Mouse (Mus musculus) macrophage (primary cell): ENCODE measurements at regions not wholly inside any gene's neighbourhood (a gene's known extent, or its start where the extent isn't known, plus 50 kb on each side); places are given as distances from the start of the nearest gene placed in this dataset.

ENCODE experiments used
- H3K27ac ChIP-seq: fragments of 350-480 bp; formaldehyde crosslinking; 2 replicates; pipeline ENCODE4 v1.9.0; 2021
- H3K36me3 ChIP-seq: fragments of 350-480 bp; formaldehyde crosslinking; 2 replicates; pipeline ENCODE4 v1.9.0; 2021; ENCODE audit errors: inconsistent target
- H3K4me3 ChIP-seq: fragments of 350-480 bp; formaldehyde crosslinking; 2 replicates; pipeline ENCODE4 v1.9.0; 2021; ENCODE audit errors: inconsistent target
- H3K79me2 ChIP-seq: fragments of 350-480 bp; formaldehyde crosslinking; 2 replicates; pipeline ENCODE4 v1.9.0; 2021; ENCODE audit errors: inconsistent target
- WGBS: methylation state at CpG from one replicate; pipeline ENCODE4 v1.1.7; 2026; ENCODE audit warnings: inconsistent platforms; ENCODE audit not compliant: missing documents; 5-methylcytosine and 5-hydroxymethylcytosine counted together

DNA sequence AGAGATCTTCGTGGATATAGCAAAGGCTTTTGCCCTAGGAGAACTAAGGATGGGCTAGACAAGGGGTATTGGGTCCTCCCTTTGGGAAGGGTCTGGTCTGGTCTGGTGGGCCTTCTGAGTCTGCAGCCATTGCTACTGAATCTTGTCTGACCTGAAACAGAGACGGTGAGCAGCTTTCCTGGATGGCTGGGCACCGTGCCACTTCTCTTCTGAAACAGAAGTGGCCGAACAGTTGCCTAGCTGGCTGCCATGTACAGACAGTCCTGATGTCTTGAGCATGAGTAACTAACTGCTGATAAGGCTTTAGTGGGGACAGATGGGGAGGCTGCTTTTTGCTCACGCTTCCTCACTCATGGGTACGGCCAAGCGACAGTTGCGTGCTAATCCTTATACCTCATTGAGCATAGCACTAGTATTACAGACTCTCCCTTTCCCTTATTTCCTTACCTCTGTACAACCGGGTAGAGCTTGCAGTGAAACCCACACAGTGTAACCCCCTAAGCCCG lies 165.3 kb upstream of the Gm9833 start:
- no peak overlapping the region for H3K4me3 ChIP-seq
- WGBS: 91% methylated on average over 10 of the region's 10 CpGs
- no peaks in the 10 kb centered on the region for H3K79me2 ChIP-seq
- H3K36me3 ChIP-seq: no peaks in the 10 kb centered on the region
- no peak overlapping the region for H3K27ac ChIP-seq

DNA sequence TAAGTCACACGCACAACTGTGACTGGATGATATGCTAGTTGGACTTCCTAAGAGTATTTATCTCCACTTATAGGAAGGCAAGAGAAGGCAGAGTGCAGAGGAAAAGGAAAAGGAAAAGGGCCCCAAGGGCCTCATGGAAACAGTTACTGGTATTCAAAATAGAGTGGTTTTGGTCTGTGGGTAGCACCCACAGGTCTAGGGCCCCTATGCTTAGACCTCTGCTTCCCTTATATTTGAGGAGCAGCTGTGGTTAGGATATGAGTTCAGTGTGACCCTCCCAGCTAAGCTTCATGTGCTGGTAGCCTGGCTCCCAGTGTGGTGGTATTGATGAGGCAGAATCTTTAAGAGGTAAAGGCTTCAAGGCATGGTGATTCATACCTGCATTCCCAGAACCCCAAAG lies 163.3 kb upstream of the Gm9833 start:
- H3K4me3 ChIP-seq: no peak overlapping the region

DNA sequence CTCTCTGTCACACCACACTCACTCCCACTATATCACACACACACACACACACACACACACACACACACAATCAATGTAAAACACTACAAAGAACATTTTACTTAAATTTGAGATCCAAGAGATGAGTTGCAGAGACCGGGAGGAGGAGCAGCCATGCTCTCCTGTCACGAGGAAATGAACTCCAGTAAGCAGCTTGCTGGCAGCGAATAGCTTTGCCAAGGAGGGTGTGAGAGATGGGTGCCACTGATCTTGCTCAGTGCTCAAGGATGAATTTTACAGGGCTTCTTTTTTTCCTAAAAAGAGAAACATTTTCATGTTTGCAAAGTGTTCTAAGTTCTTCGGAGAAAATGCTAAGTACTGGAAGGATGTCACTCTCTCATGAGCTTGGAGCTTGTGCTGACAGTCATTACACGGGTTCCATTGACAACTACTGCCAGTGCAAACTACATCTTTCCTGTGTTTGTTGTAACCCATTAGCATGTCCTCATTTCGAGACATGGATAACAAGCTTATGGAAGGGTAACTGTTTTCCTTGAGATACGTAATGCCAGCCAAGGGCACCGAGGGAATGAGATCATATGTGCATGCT lies 151.0 kb upstream of the Gm9833 start:
- H3K27ac ChIP-seq: no peak overlapping the region
- WGBS: 98% methylated on average over 8 of the region's 8 CpGs
- no peaks in the 10 kb centered on the region for H3K36me3 ChIP-seq
- H3K79me2 ChIP-seq: no peaks in the 10 kb centered on the region
- no peak overlapping the region for H3K4me3 ChIP-seq

More for the DNA sequence above, 163.3 kb upstream of the Gm9833 start:
- Histone ChIP-seq H3K79me2 (no peaks in the 10 kb centered on the region), H3K36me3 (no peaks in the 10 kb centered on the region), H3K27ac (no peak overlapping the region)
- 91% methylated on average over 1 of the region's 1 CpGs for WGBS

DNA sequence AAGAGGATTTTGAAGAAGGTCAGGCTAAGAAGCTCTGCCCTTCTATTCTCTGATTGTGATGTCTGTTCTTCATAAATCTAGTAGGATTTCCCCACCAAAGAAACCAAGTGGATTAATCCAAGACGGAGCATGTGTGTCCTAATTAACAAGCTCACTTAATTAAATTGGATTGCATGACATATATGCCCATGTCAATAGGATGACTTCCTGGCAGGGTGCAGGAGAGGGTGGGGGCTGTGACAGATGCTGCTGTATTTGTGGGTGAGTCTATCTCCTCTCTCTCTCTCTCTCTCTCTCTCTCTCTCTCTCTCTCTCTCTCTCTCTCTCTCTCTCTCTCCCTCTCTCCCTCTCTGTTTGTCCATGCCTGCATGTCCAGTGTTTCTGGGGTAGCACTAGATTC lies 149.3 kb upstream of the Gm9833 start:
- WGBS: 78% methylated on average over 1 of the region's 1 CpGs
- no peaks in the 10 kb centered on the region for H3K36me3 ChIP-seq

DNA sequence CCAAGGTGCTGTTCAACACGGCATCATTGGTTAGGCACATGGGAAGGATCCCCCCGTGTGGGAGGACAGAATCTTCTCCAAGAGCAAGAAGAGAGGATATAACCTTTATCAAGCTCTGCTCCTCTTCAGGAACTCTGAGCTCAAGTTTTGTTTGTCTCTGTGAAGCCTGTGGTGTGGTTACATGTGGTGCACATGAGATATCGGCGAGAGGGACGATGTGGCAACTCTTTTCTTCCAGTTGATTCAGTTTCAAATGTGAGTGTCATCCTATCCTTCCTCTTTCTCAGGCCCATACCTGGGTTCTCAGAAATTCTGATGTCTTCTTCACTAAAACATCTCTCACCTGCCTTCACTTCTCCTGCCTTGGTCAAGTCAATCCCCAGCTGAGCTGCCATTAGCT lies 145.3 kb upstream of the Gm9833 start:
- Histone ChIP-seq H3K79me2 (no peaks in the 10 kb centered on the region), H3K27ac (no peak overlapping the region), H3K36me3 (no peaks in the 10 kb centered on the region), H3K4me3 (no peak overlapping the region)
- WGBS: 23% methylated on average over 5 of the region's 5 CpGs

More for the DNA sequence above, 149.3 kb upstream of the Gm9833 start:
- Histone ChIP-seq H3K27ac (no peak overlapping the region), H3K4me3 (no peak overlapping the region), H3K79me2 (no peaks in the 10 kb centered on the region)

DNA sequence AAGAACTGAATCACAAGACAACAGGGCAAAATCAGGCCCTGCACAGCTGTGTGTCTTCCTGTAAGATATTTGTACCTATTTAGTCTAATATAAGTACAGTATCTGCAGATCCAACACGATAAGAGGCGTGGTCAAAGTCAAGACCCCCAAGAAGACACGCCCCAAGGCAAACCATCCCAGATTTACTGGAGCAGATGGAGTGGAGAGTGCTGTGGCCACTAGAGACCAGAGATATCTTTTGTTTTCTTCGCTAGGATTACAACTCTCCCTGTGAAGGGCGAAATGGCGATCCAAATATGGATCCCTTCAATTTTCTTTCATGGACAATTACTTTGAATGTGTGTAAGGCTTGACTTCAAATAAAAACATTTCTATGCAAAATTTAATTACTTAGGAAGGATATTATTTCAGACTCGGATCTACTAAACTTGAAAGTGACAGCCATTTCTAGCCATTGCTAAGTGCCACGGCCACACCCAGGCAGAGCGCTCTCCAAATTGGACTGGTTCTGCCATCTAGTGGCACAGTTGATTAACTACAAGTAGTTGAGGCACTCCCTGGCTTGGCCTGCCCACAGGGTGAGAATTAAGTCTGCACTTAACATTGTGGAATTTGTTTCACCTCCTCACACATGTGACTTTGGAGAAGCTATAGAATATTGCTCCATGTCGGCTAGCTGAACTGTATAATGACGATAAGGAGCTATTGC lies 140.4 kb upstream of the Gm9833 start:
- no peak overlapping the region for H3K27ac ChIP-seq
- 58% methylated on average over 11 of the region's 11 CpGs for WGBS
- H3K36me3 ChIP-seq: no peaks in the 10 kb centered on the region
- no peaks in the 10 kb centered on the region for H3K79me2 ChIP-seq
- no peak overlapping the region for H3K4me3 ChIP-seq

DNA sequence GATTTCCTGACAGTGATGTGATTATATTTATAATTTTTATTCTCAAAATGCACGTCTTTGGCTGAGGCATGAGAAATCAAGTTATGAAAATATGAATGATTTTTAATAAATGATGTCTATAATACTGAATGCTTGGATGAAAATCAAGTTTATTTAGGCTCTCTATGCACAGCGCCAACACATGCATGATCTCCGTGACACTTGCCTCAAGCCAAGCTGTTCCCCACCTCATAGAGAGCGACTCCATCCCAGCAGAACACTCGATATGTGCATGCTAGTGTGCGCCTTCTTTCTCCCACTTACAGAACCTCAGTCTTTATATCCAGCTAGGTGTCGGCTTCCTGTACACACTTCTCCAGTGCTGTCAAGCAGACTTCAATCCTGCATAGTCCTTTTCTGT lies 139.8 kb upstream of the Gm9833 start:
- Histone ChIP-seq H3K27ac (no peak overlapping the region), H3K79me2 (no peaks in the 10 kb centered on the region)

DNA sequence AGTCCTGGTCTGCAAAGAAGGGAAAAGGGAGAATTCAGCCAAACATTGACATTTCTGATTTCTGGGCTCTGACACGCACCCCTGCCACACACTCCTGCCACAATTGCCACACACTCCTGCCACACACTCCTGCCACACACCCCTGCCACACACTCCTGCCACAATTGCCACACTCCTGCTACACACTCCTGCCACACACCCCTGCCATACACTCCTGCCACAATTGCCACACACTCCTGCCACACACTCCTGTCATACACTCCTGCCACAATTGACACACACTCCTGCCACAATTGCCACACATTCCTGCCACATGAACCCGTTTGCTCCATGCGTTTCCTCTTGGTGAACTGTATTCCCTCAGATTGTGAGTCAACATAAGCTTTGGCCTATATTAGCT lies 130.0 kb upstream of the Gm9833 start:
- Histone ChIP-seq H3K36me3 (no peaks in the 10 kb centered on the region), H3K79me2 (no peaks in the 10 kb centered on the region), H3K27ac (no peak overlapping the region), H3K4me3 (no peak overlapping the region)
- WGBS: 88% methylated on average over 3 of the region's 3 CpGs

More for the DNA sequence above, 139.8 kb upstream of the Gm9833 start:
- H3K36me3 ChIP-seq: no peaks in the 10 kb centered on the region
- H3K4me3 ChIP-seq: no peak overlapping the region
- WGBS: 88% methylated on average over 7 of the region's 7 CpGs

DNA sequence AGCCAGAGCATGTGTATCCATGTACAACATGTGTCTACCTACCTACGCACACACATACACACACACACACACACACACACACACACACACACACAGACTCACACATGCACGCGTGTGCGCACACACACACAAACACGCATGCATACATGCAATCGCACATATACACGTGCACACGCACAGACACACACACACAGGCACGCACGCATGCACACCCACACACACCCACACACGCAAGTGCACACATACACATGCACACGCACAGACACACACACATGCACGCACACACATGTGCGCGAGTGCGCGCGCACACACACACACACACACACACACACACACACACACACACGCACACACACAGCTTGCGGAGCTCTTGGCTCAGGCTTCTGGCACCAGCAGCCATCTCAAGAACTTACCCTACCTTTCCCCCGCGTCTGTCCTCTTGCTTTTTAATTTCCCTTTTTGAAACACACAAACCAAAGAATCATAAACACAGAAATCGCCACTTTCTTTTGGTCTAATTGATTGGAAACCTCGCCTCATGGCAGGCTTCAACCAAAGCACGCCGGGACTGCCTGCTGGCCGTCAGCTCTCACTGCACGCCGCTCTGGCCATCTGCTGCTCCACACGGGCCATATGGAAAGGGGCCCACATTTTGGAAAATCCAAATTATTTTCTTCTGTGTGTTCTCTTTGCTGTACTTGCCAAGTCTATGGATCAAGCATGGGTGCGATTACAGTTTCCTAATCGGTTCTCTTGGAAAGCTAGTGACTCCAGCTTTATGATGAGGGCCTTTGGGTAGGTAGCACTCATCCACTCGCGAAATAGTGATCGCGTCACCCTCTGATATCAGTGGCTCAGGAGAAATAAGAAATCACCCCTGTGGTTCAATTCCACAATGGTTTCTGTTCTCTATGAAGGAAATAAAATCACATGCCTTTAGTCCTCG lies 127.9 kb upstream of the Gm9833 start:
- Histone ChIP-seq H3K4me3 (no peak overlapping the region), H3K27ac (no peak overlapping the region), H3K79me2 (no peaks in the 10 kb centered on the region), H3K36me3 (no peaks in the 10 kb centered on the region)
- 93% methylated on average over 31 of the region's 37 CpGs for WGBS

DNA sequence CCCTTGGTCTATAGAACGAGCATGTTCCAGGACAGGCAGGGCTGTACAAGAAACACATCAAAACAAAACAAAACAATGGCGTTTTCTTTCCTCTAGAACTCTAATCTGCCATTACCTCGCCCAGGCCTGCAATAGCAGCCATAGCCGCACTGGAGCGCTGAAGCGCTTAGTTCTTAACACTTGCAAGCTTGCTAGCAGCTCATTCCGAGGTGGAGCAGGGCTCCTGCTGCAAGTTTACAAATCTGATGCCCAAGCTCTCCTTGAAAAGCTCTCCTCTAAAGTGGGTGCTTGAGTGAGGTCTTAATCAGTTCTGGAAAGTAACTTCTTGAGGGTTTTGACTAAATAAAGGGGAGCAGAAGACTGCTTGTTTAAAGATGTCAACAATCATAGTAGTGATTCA lies 127.2 kb upstream of the Gm9833 start:
- Histone ChIP-seq H3K79me2 (no peaks in the 10 kb centered on the region), H3K36me3 (no peaks in the 10 kb centered on the region), H3K27ac (no peak overlapping the region), H3K4me3 (no peak overlapping the region)
- 70% methylated on average over 7 of the region's 7 CpGs for WGBS
